Mouse (Mus musculus): Measurements from ENCODE around the gene Parp14.

The Parp14 gene

DNA sequence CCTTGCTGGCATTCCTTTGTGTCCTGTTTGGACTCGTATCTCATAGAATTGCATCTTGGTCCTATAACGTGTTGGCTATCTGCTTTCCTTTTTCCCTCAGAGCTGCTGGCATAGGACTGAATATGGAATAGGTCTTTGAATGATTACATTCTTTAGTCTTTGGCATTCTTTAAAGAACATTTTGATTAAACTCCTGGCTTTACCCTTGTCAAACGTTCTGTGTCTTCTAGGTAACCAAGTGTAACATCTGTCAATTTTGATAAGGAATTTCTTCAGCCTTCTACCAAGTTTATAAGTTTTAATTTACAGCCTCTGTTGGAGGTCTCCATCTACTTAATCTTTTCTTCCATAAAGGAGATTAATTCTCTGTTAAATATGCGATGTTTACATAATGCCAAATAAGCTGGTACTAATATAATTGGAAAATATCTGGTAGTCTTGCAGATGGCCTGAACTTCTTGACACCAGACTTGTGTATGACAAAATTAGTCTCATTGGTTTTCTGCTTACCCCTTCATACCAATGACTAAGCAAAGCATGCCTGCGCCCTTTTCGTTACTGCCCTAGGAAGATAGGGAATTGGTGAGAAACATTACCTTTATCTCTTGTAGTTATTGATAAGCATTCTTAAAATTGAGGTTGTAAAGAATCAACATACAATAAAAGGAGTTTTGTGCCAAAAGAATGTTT lies 64.2 kb downstream of the Parp14 start:
- in situ Hi-C loops (cut with MboI; ENCODE audit: low pct_unique_long_range_greater_than_20kb in 1 of 2, low sequenced_read_pairs in 2 of 2, unreplicated experiment in 1 of 2) = no loop called here

DNA sequence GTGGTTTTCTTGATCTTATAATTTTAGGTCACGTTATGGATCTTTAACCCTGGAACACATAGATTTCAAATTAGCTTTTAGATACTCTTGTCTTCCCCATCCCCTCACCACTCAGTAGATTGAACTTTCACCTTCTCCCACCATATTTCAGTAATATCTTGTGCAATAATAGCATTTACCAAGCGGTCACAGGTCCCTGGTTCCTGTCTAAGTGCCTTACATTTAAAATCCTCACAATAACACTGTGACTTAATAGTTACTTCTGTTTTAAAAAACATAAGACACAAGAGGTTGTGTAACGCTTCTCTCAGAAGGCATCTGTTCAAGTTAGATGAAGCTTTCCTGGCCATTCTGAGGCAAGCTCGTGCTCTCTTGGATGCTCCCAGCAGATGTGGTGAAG lies 67.6 kb downstream of the Parp14 start:
- in situ Hi-C loops (cut with MboI; ENCODE audit: low pct_unique_long_range_greater_than_20kb in 1 of 2, low sequenced_read_pairs in 2 of 2, unreplicated experiment in 1 of 2) = no loop called here

DNA sequence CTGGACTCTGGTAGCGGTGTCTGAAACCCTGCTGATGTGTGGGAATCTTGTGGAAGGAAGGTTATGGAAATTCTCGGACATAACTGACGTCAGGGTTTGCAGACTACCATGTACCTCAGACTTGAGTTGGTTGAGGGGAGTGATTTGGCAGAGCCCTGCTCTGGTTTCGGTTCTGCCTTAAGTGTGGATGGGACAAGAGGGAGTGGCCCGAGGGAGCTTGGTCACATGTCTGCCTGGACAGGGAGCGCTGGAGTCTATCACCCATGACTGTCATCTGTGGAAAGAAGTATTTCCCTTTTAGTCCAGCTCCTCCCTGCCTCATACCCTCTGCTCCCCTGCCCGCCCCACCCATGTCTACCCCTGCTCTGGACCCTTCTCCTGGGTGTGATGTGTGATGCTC lies 69.2 kb downstream of the Parp14 start:
- in situ Hi-C loops (cut with MboI; ENCODE audit: low pct_unique_long_range_greater_than_20kb in 1 of 2, low sequenced_read_pairs in 2 of 2, unreplicated experiment in 1 of 2) = no loop called here

DNA sequence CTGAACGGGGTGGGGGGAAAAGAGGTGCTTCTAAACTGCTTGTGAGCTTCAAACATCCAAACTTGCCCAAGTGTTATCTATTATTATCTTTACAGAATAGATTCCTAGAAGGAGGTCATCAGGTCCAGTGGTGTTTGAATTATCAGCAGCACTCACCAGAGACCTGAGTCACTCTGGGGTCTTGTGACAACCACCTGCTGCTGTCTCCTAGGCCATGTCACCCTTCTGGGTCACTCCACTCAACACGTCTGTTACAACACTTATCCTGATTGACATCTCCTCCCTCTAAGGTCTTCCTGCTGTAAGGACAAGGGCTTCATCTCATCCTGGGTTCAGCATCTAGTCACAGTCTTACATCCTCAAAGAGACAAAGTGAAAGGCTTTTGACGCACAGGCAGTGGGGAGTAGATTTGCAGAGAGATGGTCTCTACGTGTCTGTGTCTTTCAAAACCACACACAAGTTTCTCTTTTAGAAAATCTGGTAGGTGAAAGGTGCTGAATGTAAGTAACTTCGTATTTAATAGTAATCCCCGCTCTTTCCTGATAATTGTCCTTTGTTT lies 79.3 kb downstream of the Parp14 start:
- in situ Hi-C loops (cut with MboI; ENCODE audit: low pct_unique_long_range_greater_than_20kb in 1 of 2, low sequenced_read_pairs in 2 of 2, unreplicated experiment in 1 of 2) = no loop called here

DNA sequence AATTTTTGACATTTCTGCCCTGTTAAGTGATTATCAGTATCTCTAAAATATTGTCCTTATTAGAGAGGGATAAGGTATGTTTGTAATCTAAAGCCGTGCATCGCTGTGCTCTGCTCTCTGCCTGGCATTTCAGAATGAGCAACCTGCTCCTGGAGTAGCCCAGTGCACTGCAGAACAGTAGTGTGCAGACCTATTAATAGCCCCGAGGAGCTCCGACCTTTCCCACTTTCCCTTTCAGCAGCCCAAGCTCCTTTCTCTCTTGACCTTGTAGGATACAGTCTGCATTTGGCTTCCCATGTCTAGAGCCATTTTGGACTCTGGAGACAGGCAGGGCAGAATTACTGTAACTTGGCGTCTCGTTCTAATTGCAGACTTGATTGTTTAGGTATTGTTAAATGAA lies 83.0 kb downstream of the Parp14 start:
- in situ Hi-C loops (cut with MboI; ENCODE audit: low pct_unique_long_range_greater_than_20kb in 1 of 2, low sequenced_read_pairs in 2 of 2, unreplicated experiment in 1 of 2) = no loop called here

DNA sequence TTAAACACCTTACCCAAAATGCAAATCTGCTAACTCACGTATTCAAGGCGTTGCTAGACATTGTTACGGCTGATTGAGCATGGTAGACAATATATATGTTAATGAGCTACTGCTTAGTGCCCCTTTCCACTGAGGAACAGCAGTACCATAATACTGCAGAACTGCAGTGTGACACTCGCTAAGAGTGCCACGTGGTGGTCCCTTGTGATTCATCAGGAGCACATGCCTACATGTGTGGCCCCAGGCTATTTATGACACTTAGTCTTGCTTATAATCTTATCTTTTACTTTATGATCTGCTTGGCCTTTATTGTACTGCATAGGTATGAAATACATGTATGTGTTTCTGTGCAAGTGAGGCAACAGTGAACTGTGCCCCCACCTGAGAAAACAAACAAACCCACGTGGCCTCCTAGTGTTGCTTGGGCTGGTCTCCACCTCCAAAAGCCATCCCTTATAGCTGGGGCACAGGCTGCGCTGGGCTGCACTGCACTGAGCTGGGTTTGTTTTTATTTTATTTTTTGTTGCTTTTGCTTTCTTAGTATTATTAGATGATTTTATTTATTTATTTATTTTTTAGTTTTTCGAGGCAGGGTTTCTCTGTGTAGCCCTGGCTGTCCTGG lies 83.7 kb downstream of the Parp14 start:
- in situ Hi-C loops (cut with MboI; ENCODE audit: low pct_unique_long_range_greater_than_20kb in 1 of 2, low sequenced_read_pairs in 2 of 2, unreplicated experiment in 1 of 2) = no loop called here

DNA sequence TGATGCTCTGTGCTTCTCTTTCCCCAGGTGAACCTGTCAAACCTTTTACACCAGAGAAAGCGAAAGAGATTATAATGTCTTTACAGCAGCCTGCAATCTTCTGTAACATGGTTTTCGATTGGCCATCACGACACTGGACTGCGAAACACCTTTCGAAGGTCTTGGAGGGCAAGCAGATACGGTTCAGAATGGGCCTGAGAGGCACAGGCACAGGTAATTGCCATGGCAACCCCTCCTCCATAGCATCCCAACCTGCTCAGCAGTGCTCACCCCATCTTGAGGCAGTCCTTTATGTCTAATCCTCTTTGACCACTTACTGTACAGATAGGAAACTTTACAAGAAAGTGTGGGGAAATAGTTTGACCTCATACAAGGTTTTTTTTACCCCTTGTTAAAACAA lies 84.2 kb downstream of the Parp14 start:
- in situ Hi-C loops (cut with MboI; ENCODE audit: low pct_unique_long_range_greater_than_20kb in 1 of 2, low sequenced_read_pairs in 2 of 2, unreplicated experiment in 1 of 2) = no loop called here

DNA sequence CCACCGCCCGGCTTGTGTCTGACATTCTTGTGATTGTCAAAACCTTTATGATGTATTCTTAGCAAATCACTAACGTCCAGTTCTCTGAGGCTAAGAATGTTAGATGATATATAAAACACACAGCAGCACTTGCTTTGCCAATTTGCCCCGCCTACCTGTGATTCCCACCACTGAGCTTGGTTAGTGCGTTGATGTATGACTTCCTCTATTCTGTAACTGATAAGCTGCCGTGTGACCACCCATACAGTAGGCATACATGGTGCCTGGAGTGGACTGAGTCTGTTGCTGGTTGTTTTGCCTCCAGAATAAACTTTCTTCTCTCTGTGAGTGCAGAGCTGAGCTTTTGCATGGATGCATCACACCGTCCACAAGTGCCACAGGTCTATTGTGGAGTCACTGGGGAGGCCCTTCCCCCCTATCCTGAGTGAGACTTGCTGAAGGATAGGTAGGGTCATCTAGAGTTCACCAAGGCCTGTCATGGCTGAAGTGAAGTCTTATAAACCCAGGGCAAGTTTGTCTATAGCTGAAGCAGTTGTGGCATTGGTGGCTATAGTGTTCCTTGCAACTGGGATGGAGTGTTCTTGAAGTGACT lies 87.1 kb downstream of the Parp14 start:
- in situ Hi-C loops (cut with MboI; ENCODE audit: low pct_unique_long_range_greater_than_20kb in 1 of 2, low sequenced_read_pairs in 2 of 2, unreplicated experiment in 1 of 2) = no loop called here

DNA sequence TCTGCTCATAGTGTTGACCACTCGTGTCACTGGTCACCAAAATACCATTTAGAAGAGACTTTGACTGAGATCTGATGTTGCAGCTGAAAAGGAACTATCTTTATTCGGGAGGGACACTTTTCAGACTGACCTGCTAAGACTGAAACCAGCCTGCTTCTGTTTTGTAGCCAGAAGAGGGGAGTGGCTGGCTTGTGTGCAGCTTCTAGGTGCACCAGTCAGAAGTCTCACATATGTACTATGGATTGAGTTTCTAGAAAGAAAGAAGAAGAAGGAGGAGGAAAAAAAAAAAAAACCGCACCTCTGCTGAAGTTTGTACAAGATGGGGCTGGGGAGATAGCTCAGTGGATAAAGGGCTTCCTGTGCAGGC lies 88.2 kb downstream of the Parp14 start:
- in situ Hi-C loops (cut with MboI; ENCODE audit: low pct_unique_long_range_greater_than_20kb in 1 of 2, low sequenced_read_pairs in 2 of 2, unreplicated experiment in 1 of 2) = no loop called here

All from mouse embryonic stem cell (cell line).